Mouse (Mus musculus): Measurements from ENCODE around the gene Actl7b. TPM values are rescaled to one million over a fixed set of nuclear protein-coding genes. Genes with fewer than 3 reads are reported as not detected.

The Actl7b gene
- total and polyA plus RNA-seq, 2 experiments from 2014 or later, result not detected

DNA sequence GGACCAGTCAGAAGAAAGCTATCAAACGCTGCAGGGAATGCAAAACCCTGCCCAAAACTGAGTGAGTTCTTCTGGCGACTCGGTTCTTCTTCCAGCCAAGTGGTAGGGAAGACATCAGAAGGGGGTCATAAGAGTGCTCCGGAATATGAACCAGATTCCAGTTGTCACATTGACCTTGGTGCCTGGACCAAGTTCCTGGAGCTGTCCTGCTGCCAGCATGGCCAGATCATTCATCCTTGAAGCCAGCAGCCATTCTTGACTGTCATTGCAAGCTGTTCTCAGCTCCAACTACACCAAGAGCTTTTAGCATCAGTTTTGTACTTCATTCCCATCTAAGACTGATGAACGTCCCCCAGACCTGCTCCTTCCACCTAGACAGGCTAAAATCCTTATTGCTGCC is 24.4 kb downstream of the Actl7b start:
- H3K4me3 ChIP-seq (ENCODE audit: low read depth, low read length), result no peak overlapping the region
- ATAC-seq (ENCODE audit: insufficient read depth, low read depth), result no peak
- TF ChIP-seq EP300 (IDR thresholded peaks at IDR 0.05; ENCODE audit: low read depth) (no peak), CTCF (IDR thresholded peaks at IDR 0.05; ENCODE audit: low read depth) (no peak)
- no peak overlapping the region for H3K4me2 ChIP-seq (ENCODE audit: low read depth, low read length)
- H3K27me3 ChIP-seq (ENCODE audit: control insufficient read depth, insufficient read depth, low read length), result no peaks in the 10 kb centered on the region
- H3K9ac ChIP-seq (replicated peaks; ENCODE audit: low read depth, low read length), result no peak overlapping the region
- H3K27ac ChIP-seq (ENCODE audit: low read depth), result no peak overlapping the region
- H3K9me3 ChIP-seq (replicated peaks; ENCODE audit: control insufficient read depth, low read length), result no peaks in the 10 kb centered on the region
- H3K4me1 ChIP-seq (ENCODE audit: control insufficient read depth, insufficient read depth), result peaks cover 31% of the 10 kb centered on the region
- H3K36me3 ChIP-seq (replicated peaks; ENCODE audit: control insufficient read depth, insufficient read depth, low read length), result no peaks in the 10 kb centered on the region
- DNase-seq (ENCODE audit: low spot score), result no peak
- 38% methylated on average over 5 of the region's 5 CpGs for WGBS

DNA sequence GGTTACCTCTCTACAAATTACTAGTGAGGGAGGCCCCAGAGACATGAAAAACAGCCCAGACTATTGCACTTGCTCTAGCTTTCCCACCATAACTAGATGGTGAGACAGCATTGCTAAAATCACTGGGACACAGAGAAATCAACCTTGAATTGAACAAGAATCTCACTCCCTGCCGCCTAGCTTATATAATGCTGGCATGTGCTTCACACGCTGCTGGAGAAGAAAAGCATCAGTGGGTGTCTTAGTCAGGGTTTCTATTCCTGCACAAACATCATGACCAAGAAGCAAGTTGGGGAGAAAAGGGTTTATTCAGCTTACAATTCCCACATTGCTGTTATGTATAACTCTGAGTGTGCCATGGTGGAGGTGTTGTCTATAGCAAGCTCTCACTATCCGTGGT is 28.1 kb downstream of the Actl7b start:
- H3K27ac ChIP-seq (ENCODE audit: low read depth), result no peak overlapping the region
- H3K4me2 ChIP-seq (ENCODE audit: low read depth, low read length), result no peak overlapping the region
- H3K9me3 ChIP-seq (replicated peaks; ENCODE audit: control insufficient read depth, low read length), result no peaks in the 10 kb centered on the region
- no peak overlapping the region for H3K9ac ChIP-seq (replicated peaks; ENCODE audit: low read depth, low read length)
- 87% methylated on average over 3 of the region's 3 CpGs for WGBS
- H3K4me3 ChIP-seq (ENCODE audit: low read depth, low read length), result no peak overlapping the region
- TF ChIP-seq EP300 (IDR thresholded peaks at IDR 0.05; ENCODE audit: low read depth) (no peak), CTCF (IDR thresholded peaks at IDR 0.05; ENCODE audit: low read depth) (no peak)
- peaks cover 12% of the 10 kb centered on the region for H3K4me1 ChIP-seq (ENCODE audit: control insufficient read depth, insufficient read depth)
- no peak for ATAC-seq (ENCODE audit: insufficient read depth, low read depth)
- no peak for DNase-seq (ENCODE audit: low spot score)
- H3K36me3 ChIP-seq (replicated peaks; ENCODE audit: control insufficient read depth, insufficient read depth, low read length), result no peaks in the 10 kb centered on the region
- no peaks in the 10 kb centered on the region for H3K27me3 ChIP-seq (ENCODE audit: control insufficient read depth, insufficient read depth, low read length)

DNA sequence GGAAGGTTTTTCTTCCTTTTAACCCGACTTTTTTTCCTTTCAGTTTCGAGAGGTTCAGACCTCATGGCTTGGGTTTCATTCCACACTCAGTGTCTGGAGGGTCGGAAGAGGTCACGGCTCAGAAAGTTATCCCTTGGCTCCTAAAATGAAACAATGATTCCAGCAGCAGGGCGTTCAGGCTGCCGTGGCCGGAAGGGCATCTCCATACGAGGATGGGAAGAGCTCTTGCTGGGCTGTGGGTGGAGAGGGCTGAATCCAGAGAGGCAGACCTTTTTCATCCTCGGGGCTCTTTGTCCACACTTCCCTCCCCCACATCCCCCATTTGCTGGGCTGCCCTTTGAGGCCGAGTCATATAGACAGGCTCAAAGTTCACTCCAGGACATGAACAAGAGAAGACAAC is 39.0 kb downstream of the Actl7b start:
- no peak for TF ChIP-seq CTCF (IDR thresholded peaks at IDR 0.05; ENCODE audit: low read depth)
- Histone ChIP-seq H3K4me3 (ENCODE audit: low read depth, low read length) (no peak overlapping the region), H3K27me3 (ENCODE audit: control insufficient read depth, insufficient read depth, low read length) (no peaks in the 10 kb centered on the region), H3K27ac (ENCODE audit: low read depth) (no peak overlapping the region), H3K9ac (replicated peaks; ENCODE audit: low read depth, low read length) (no peak overlapping the region), H3K9me3 (replicated peaks; ENCODE audit: control insufficient read depth, low read length) (no peaks in the 10 kb centered on the region), H3K36me3 (replicated peaks; ENCODE audit: control insufficient read depth, insufficient read depth, low read length) (no peaks in the 10 kb centered on the region), H3K4me1 (ENCODE audit: control insufficient read depth, insufficient read depth) (no peaks in the 10 kb centered on the region), H3K4me2 (ENCODE audit: low read depth, low read length) (0 out of 2 replicates have a peak overlapping the region, but pooled peaks have one; percentile 12)
- 33% methylated on average over 10 of the region's 10 CpGs for WGBS
- ATAC-seq (ENCODE audit: insufficient read depth, low read depth), result no peak
- DNase-seq (ENCODE audit: low spot score), result no peak

DNA sequence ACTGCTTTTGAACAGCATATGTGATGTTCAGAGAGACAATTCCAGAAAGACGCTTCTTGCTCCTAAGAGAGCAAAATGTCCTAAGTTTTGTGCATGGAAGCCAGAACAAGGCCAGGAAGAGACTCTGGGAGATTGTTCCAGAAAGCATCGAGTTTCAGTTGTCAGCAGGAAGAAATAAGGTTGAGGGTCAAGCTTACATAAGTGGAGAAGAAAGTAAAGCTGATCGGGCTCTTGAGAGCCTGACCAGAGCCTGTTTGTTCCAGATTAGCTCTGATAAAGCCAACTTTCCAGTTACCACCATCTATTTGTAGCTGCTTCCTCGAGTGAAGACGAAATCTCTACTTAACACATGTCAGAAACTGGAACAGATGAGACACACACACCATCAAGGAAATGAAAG is 42.6 kb downstream of the Actl7b start:
- ATAC-seq (ENCODE audit: insufficient read depth, low read depth), result no peak
- H3K27me3 ChIP-seq (ENCODE audit: control insufficient read depth, insufficient read depth, low read length), result no peaks in the 10 kb centered on the region
- WGBS, result 22% methylated on average over 5 of the region's 5 CpGs
- H3K9me3 ChIP-seq (replicated peaks; ENCODE audit: control insufficient read depth, low read length), result no peaks in the 10 kb centered on the region
- peak; percentile 41 for DNase-seq (ENCODE audit: low spot score)
- no peak overlapping the region for H3K4me2 ChIP-seq (ENCODE audit: low read depth, low read length)
- no peak overlapping the region for H3K9ac ChIP-seq (replicated peaks; ENCODE audit: low read depth, low read length)
- H3K4me3 ChIP-seq (ENCODE audit: low read depth, low read length), result no peak overlapping the region
- no peak overlapping the region for H3K27ac ChIP-seq (ENCODE audit: low read depth)
- no peaks in the 10 kb centered on the region for H3K4me1 ChIP-seq (ENCODE audit: control insufficient read depth, insufficient read depth)
- TF ChIP-seq EP300 (IDR thresholded peaks at IDR 0.05; ENCODE audit: low read depth), result no peak
- TF ChIP-seq CTCF (IDR thresholded peaks at IDR 0.05; ENCODE audit: low read depth), result no peak
- H3K36me3 ChIP-seq (replicated peaks; ENCODE audit: control insufficient read depth, insufficient read depth, low read length), result no peaks in the 10 kb centered on the region

DNA sequence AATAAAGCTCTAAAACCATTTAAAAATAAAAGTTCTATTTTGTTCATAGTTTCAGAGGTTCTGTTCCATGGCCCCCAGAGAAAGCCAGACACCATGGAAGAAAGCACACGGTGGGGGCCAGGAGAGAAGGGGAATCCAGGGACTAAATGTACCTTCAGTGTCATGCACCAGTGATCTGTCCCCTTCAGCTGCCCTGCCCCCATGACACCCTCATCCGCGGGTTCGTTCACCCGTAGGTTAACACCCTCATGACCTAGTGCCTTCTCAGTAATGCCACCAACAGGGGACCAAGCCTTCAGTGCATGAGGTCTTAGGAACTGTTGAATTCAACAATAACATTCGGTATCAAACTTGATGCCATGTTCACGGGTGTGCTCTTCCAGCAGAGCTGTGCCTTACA is 44.8 kb downstream of the Actl7b start:
- Histone ChIP-seq H3K9ac (replicated peaks; ENCODE audit: low read depth, low read length) (no peak overlapping the region), H3K36me3 (replicated peaks; ENCODE audit: control insufficient read depth, insufficient read depth, low read length) (no peaks in the 10 kb centered on the region), H3K4me1 (ENCODE audit: control insufficient read depth, insufficient read depth) (no peaks in the 10 kb centered on the region), H3K4me2 (ENCODE audit: low read depth, low read length) (no peak overlapping the region), H3K9me3 (replicated peaks; ENCODE audit: control insufficient read depth, low read length) (no peaks in the 10 kb centered on the region), H3K27me3 (ENCODE audit: control insufficient read depth, insufficient read depth, low read length) (no peaks in the 10 kb centered on the region), H3K27ac (ENCODE audit: low read depth) (no peak overlapping the region), H3K4me3 (ENCODE audit: low read depth, low read length) (no peak overlapping the region)
- whole genome bisulfite sequencing, result 84% methylated on average over 7 of the region's 7 CpGs
- DNase-seq (ENCODE audit: low spot score), result no peak
- TF ChIP-seq EP300 (IDR thresholded peaks at IDR 0.05; ENCODE audit: low read depth) (no peak), CTCF (IDR thresholded peaks at IDR 0.05; ENCODE audit: low read depth) (no peak)
- ATAC-seq (ENCODE audit: insufficient read depth, low read depth), result no peak

Other genes with a start within 250 kb of the Actl7b start
- gene Gm26657, start 1.4 kb downstream of the Actl7b start, total RNA-seq (2014; rRNA removed; ENCODE audit: low replicate concordance), result not detected in 2 replicates
- not detected in 2 replicates for gene Gm26657, start 1.4 kb downstream of the Actl7b start, polyA plus RNA-seq (2015; fragmentation: Nextera tagmentation; extraction: Ambion mirVana)
- gene Actl7a, start 2.0 kb upstream of the Actl7b start, total RNA-seq (2014; rRNA removed; ENCODE audit: low replicate concordance), result not detected in 2 replicates
- not detected in 2 replicates for gene Actl7a, start 2.0 kb upstream of the Actl7b start, polyA plus RNA-seq (2015; fragmentation: Nextera tagmentation; extraction: Ambion mirVana)
- gene Elp1, start 60.9 kb upstream of the Actl7b start, total RNA-seq (2014; rRNA removed; ENCODE audit: low replicate concordance), result 20.4 and 25.5 TPM in 2 replicates
- gene Elp1, start 60.9 kb upstream of the Actl7b start, polyA plus RNA-seq (2015; fragmentation: Nextera tagmentation; extraction: Ambion mirVana), result 12.9 and 15.0 TPM in 2 replicates
- gene Fam206a, start 60.9 kb upstream of the Actl7b start, total RNA-seq (2014; rRNA removed; ENCODE audit: low replicate concordance), result 0.89 and 3.9 TPM in 2 replicates
- gene Fam206a, start 60.9 kb upstream of the Actl7b start, polyA plus RNA-seq (2015; fragmentation: Nextera tagmentation; extraction: Ambion mirVana), result 4.0 and 4.2 TPM in 2 replicates
- 27.9 and 34.3 TPM in 2 replicates for gene Ctnnal1, start 123.7 kb upstream of the Actl7b start, total RNA-seq (2014; rRNA removed; ENCODE audit: low replicate concordance)
- 34.4 and 35.5 TPM in 2 replicates for gene Ctnnal1, start 123.7 kb upstream of the Actl7b start, polyA plus RNA-seq (2015; fragmentation: Nextera tagmentation; extraction: Ambion mirVana)
- gene Tmem245, start 206.0 kb upstream of the Actl7b start, total RNA-seq (2014; rRNA removed; ENCODE audit: low replicate concordance), result 68.4 and 82.4 TPM in 2 replicates
- 21.1 and 23.7 TPM in 2 replicates for gene Tmem245, start 206.0 kb upstream of the Actl7b start, polyA plus RNA-seq (2015; fragmentation: Nextera tagmentation; extraction: Ambion mirVana)
- gene Frrs1l, start 248.9 kb upstream of the Actl7b start, total RNA-seq (2014; rRNA removed; ENCODE audit: low replicate concordance), result not detected in 2 replicates
- 0.05 TPM in 1 of 2 replicates, not detected in the other for gene Frrs1l, start 248.9 kb upstream of the Actl7b start, polyA plus RNA-seq (2015; fragmentation: Nextera tagmentation; extraction: Ambion mirVana)